Mouse (Mus musculus): ENCODE measurements around the gene Casp7.
"Not testable (repeated sequence)": the region's sequence is repeated elsewhere in the genome, so short reads cannot be mapped to it uniquely, and the experiment has no call there.

GRCm38 (mm10) chr19:56357374-56357708, 39.6 kb upstream of the Casp7 start:
- not testable (repeated sequence) for TF ChIP-seq CTCF (IDR thresholded peaks at IDR 0.05; ENCODE audit: control insufficient read depth, insufficient read depth, insufficient read length); MAX (IDR thresholded peaks at IDR 0.05); USF1 (IDR thresholded peaks at IDR 0.05; ENCODE audit: low read depth)
